Mouse (Mus musculus): ENCODE results near the gene Ube2g1. TPM values are rescaled to one million over a fixed set of nuclear protein-coding genes. Genes with fewer than 3 reads are reported as not detected.
"Not testable (repeated sequence)": the region's sequence is repeated elsewhere in the genome, so short reads cannot be mapped to it uniquely, and the experiment has no call there.

The Ube2g1 gene
- total RNA-seq, 2 experiments from 2014 or later = 27.1 to 35.6 TPM

- ATAC-seq (replicated peaks; ENCODE audit: low FRiP score, low TSS enrichment, poor library complexity, severe bottlenecking) = no peak
Observed at GRCm38 (mm10) chr11:72686697-72687096, 79.6 kb downstream of the Ube2g1 start.

- ATAC-seq (replicated peaks; ENCODE audit: low FRiP score, low TSS enrichment, poor library complexity, severe bottlenecking) = no peak
Observed at GRCm38 (mm10) chr11:72688242-72688641, 81.2 kb downstream of the Ube2g1 start.

- peak; percentile 78 for ATAC-seq (replicated peaks; ENCODE audit: low FRiP score, low TSS enrichment, poor library complexity, severe bottlenecking)
Observed at GRCm38 (mm10) chr11:72689115-72689514, 82.0 kb downstream of the Ube2g1 start.

GRCm38 (mm10) chr11:72689551-72690510, 82.7 kb downstream of the Ube2g1 start, which contains the start of gene Ankfy1:
Gene Ankfy1, plus strand, starts transcription at chr11:72690006.
- ATAC-seq (replicated peaks; ENCODE audit: low FRiP score, low TSS enrichment, poor library complexity, severe bottlenecking) = peak; percentile 89

GRCm38 (mm10) chr11:72692353-72692752, 85.3 kb downstream of the Ube2g1 start:
- ATAC-seq (replicated peaks; ENCODE audit: low FRiP score, low TSS enrichment, poor library complexity, severe bottlenecking) = no peak

GRCm38 (mm10) chr11:72695025-72695424, 87.9 kb downstream of the Ube2g1 start:
- ATAC-seq (replicated peaks; ENCODE audit: low FRiP score, low TSS enrichment, poor library complexity, severe bottlenecking) = peak; percentile 27; the same call in 1 of the 2 replicates

GRCm38 (mm10) chr11:72696368-72696971, 89.4 kb downstream of the Ube2g1 start:
- no peak for ATAC-seq (replicated peaks; ENCODE audit: low FRiP score, low TSS enrichment, poor library complexity, severe bottlenecking)

GRCm38 (mm10) chr11:72697323-72697722, 90.2 kb downstream of the Ube2g1 start:
- no peak for ATAC-seq (replicated peaks; ENCODE audit: low FRiP score, low TSS enrichment, poor library complexity, severe bottlenecking)

GRCm38 (mm10) chr11:72705111-72705510, 98.0 kb downstream of the Ube2g1 start:
- ATAC-seq (replicated peaks; ENCODE audit: low FRiP score, low TSS enrichment, poor library complexity, severe bottlenecking) = not testable (repeated sequence)

GRCm38 (mm10) chr11:72712721-72713120, 105.6 kb downstream of the Ube2g1 start:
- ATAC-seq (replicated peaks; ENCODE audit: low FRiP score, low TSS enrichment, poor library complexity, severe bottlenecking) = no peak

GRCm38 (mm10) chr11:72718161-72718560, 111.1 kb downstream of the Ube2g1 start:
- ATAC-seq (replicated peaks; ENCODE audit: low FRiP score, low TSS enrichment, poor library complexity, severe bottlenecking) = no peak

- ATAC-seq (replicated peaks; ENCODE audit: low FRiP score, low TSS enrichment, poor library complexity, severe bottlenecking) = no peak
Observed at GRCm38 (mm10) chr11:72723165-72723564, 116.1 kb downstream of the Ube2g1 start.

- ATAC-seq (replicated peaks; ENCODE audit: low FRiP score, low TSS enrichment, poor library complexity, severe bottlenecking) = peak; percentile 73; the same call in 1 of the 2 replicates
Observed at GRCm38 (mm10) chr11:72723871-72724270, 116.8 kb downstream of the Ube2g1 start.

GRCm38 (mm10) chr11:72726023-72726422, 118.9 kb downstream of the Ube2g1 start:
- ATAC-seq (replicated peaks; ENCODE audit: low FRiP score, low TSS enrichment, poor library complexity, severe bottlenecking) = peak; percentile 57

- ATAC-seq (replicated peaks; ENCODE audit: low FRiP score, low TSS enrichment, poor library complexity, severe bottlenecking) = no peak
Observed at GRCm38 (mm10) chr11:72733736-72734135, 126.7 kb downstream of the Ube2g1 start.

GRCm38 (mm10) chr11:72734840-72735518, 127.9 kb downstream of the Ube2g1 start:
- ATAC-seq (replicated peaks; ENCODE audit: low FRiP score, low TSS enrichment, poor library complexity, severe bottlenecking) = no peak

GRCm38 (mm10) chr11:72735519-72735860, 128.4 kb downstream of the Ube2g1 start:
- no peak for ATAC-seq (replicated peaks; ENCODE audit: low FRiP score, low TSS enrichment, poor library complexity, severe bottlenecking)
